Mouse (Mus musculus): ENCODE measurements around the gene Ppp1r14d.

The Ppp1r14d gene

GRCm38 (mm10) chr2:119172862-119173576, 56.7 kb downstream of the Ppp1r14d start:
- no peak for DNase-seq (ENCODE audit: low spot score in 2 of 2)

- no peak for DNase-seq (ENCODE audit: low spot score in 2 of 2)
Measured at GRCm38 (mm10) chr2:119172446-119172845, 57.3 kb downstream of the Ppp1r14d start.

GRCm38 (mm10) chr2:119171574-119171973, 58.1 kb downstream of the Ppp1r14d start:
- no peak for DNase-seq (ENCODE audit: low spot score in 2 of 2)

- no peak for DNase-seq (ENCODE audit: low spot score in 2 of 2)
Measured at GRCm38 (mm10) chr2:119170282-119170681, 59.4 kb downstream of the Ppp1r14d start.

All from frontal cortex, postnatal 10 days (tissue).